In the genomic region with DNA sequence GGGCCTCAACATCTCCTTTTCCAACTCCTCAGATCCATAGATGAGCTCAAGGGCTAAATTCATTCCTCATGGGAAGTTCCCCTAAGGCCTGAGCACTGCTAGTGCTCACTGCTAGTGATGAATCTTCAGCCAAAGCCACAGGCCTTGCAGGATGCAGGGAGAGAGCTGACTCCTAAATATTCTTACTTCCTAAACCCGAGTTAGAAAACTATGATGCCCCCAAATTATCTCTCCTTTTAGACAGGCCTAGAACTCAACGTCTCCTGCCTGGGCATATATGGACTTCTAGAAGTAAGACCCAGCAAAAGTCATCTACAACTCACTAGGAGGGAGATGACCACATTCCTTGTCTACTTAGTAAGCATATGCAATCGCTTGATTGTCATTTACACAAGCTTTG, we compare ENCODE assay signal across 18 mouse cellular contexts. TPM values are rescaled to one million over a fixed set of nuclear protein-coding genes. Genes with fewer than 3 reads are reported as not detected.
DNase-seq lines count a peak whose midpoint lies in the region; ATAC-seq and TF ChIP-seq lines count a peak whose summit lies in the region.
"Had no signal": no experiment of that assay in that cellular context is flagged by ENCODE, and none has a peak within 500 bp of the region (broad histone marks: within the 10 kb centered on the region; RNA-seq: fewer than 3 reads in every experiment).

No protein-coding gene starts in this region.

- TF ChIP-seq POLR2A in small intestine, adult 2 months (IDR thresholded peaks at IDR 0.05; ENCODE audit: low read depth, low read length): no peak

- H3K4me1 ChIP-seq in limb, embryonic 13.5 days: peaks cover 6% of the 10 kb centered on the region
- 0 out of 2 replicates have a peak, but pooled peaks cover 2% of the 10 kb centered on the region for H3K4me1 ChIP-seq in limb, embryonic 10.5 days
- peaks cover 15% of the 10 kb centered on the region for H3K4me1 ChIP-seq in embryonic facial prominence, embryonic 13.5 days
- H3K4me1 ChIP-seq in small intestine, adult 2 months (ENCODE audit: control insufficient read depth, insufficient read depth, insufficient read length, low read length): peaks cover 8% of the 10 kb centered on the region; the same call in 1 of the 2 replicates

- H3K4me3 ChIP-seq in gastrocnemius, adult 2 months: peak overlapping the region; percentile 73
- no peak overlapping the region for H3K4me3 ChIP-seq in limb, embryonic 13.5 days
- no peak overlapping the region for H3K4me3 ChIP-seq in limb, embryonic 10.5 days
- no peak overlapping the region for H3K4me3 ChIP-seq in embryonic facial prominence, embryonic 13.5 days
- peak overlapping the region; percentile 40; the same call in 1 of the 2 replicates for H3K4me3 ChIP-seq in small intestine, adult 2 months (ENCODE audit: low read depth, low read length)
- H3K4me3 ChIP-seq: erythroblast, embryonic 14.5 days; neural tube, embryonic 15.5 days had no signal

- H3K9ac ChIP-seq in limb, embryonic 13.5 days: no peak overlapping the region
- H3K9ac ChIP-seq in embryonic facial prominence, embryonic 13.5 days: no peak overlapping the region
- H3K9ac ChIP-seq: neural tube, embryonic 15.5 days had no signal

- no peak for ATAC-seq in limb, embryonic 13.5 days (ENCODE audit: low FRiP score, low read depth)
- no peak for ATAC-seq in embryonic facial prominence, embryonic 13.5 days (ENCODE audit: insufficient number of reproducible peaks, insufficient read depth, low FRiP score, low TSS enrichment, low read depth)
- ATAC-seq in cerebellum, adult (ENCODE audit: insufficient number of reproducible peaks, low FRiP score, low TSS enrichment): no peak
- ATAC-seq: hindbrain, embryonic 16.5 days had no signal

- 0 out of 2 replicates have a peak overlapping the region, but pooled peaks have one; percentile 12 for H3K27ac ChIP-seq in gastrocnemius, adult 2 months
- no peak overlapping the region for H3K27ac ChIP-seq in limb, embryonic 13.5 days
- H3K27ac ChIP-seq in limb, embryonic 10.5 days: no peak overlapping the region
- H3K27ac ChIP-seq in embryonic facial prominence, embryonic 13.5 days: no peak overlapping the region
- peak overlapping the region; percentile 46; the same call in 1 of the 2 replicates for H3K27ac ChIP-seq in small intestine, adult 2 months (ENCODE audit: insufficient read depth, low read depth, low read length)
- H3K27ac ChIP-seq: neural tube, embryonic 15.5 days had no signal

- no peaks in the 10 kb centered on the region for H3K9me3 ChIP-seq in limb, embryonic 13.5 days
- H3K9me3 ChIP-seq in limb, embryonic 10.5 days (replicated peaks): no peaks in the 10 kb centered on the region
- H3K9me3 ChIP-seq in embryonic facial prominence, embryonic 13.5 days: no peaks in the 10 kb centered on the region
- H3K9me3 ChIP-seq: neural tube, embryonic 15.5 days had no signal

- no peak for DNase-seq in gastrocnemius, adult 2 months
- DNase-seq in gastrocnemius, postnatal 25 days: no peak
- DNase-seq in limb, embryonic 10.5 days (ENCODE audit: low spot score): no peak
- DNase-seq in frontal cortex, adult 2 months (ENCODE audit: extremely low spot score in 1 of 2, low spot score in 1 of 2): no peak
- DNase-seq: B cell, adult 2 months; cerebellum, adult 9-11 months; midbrain, embryonic 14.5 days had no signal

- intact Hi-C loops in gastrocnemius, adult 2 months (cut with DNase I): no loop called here

- 41% methylated on average over 3 of the region's 3 CpGs for WGBS in limb, embryonic 13.5 days
- 42% methylated on average over 3 of the region's 3 CpGs for WGBS in limb, embryonic 10.5 days
- 40% methylated on average over 3 of the region's 3 CpGs for WGBS in embryonic facial prominence, embryonic 13.5 days
- WGBS in small intestine, adult 2 months: 16% methylated on average over 3 of the region's 3 CpGs

- H3K27me3 ChIP-seq in limb, embryonic 13.5 days: no peaks in the 10 kb centered on the region
- no peaks in the 10 kb centered on the region for H3K27me3 ChIP-seq in limb, embryonic 10.5 days (ENCODE audit: low read depth, poor library complexity, severe bottlenecking)
- H3K27me3 ChIP-seq in embryonic facial prominence, embryonic 13.5 days: no peaks in the 10 kb centered on the region
- no peaks in the 10 kb centered on the region for H3K27me3 ChIP-seq in small intestine, adult 2 months (ENCODE audit: control insufficient read depth, insufficient read depth, low read length)
- H3K27me3 ChIP-seq: neural tube, embryonic 15.5 days had no signal

- H3K36me3 ChIP-seq in limb, embryonic 13.5 days: no peaks in the 10 kb centered on the region
- no peaks in the 10 kb centered on the region for H3K36me3 ChIP-seq in limb, embryonic 10.5 days
- H3K36me3 ChIP-seq in embryonic facial prominence, embryonic 13.5 days: no peaks in the 10 kb centered on the region
- peaks cover 13% of the 10 kb centered on the region for H3K36me3 ChIP-seq in small intestine, adult 2 months (ENCODE audit: control insufficient read depth, insufficient read depth, low read length)
- H3K36me3 ChIP-seq: neural tube, embryonic 15.5 days had no signal

- no peak for TF ChIP-seq CTCF in gastrocnemius, adult 2 months (IDR thresholded peaks at IDR 0.05)
- no peak for TF ChIP-seq CTCF in small intestine, adult 2 months (IDR thresholded peaks at IDR 0.05; ENCODE audit: extremely low read depth, insufficient read length, insufficient replicate concordance, low read depth, low read length)

- H3K4me2 ChIP-seq in limb, embryonic 13.5 days (replicated peaks): peak overlapping the region; percentile 89
- peak overlapping the region; percentile 29 for H3K4me2 ChIP-seq in embryonic facial prominence, embryonic 13.5 days
- H3K4me2 ChIP-seq: neural tube, embryonic 15.5 days had no signal

RNA-seq across cellular contexts. Expression of gene 9130008F23Rik, which starts 2.6 kb away (rescaled TPM):
- total RNA-seq in gastrocnemius, adult 2 months (2021): under 1 TPM; 0.17 to 0.20 TPM
- under 1 TPM; 0.20 to 0.48 TPM for total RNA-seq in gastrocnemius, postnatal 25 days (2021)
- polyA plus RNA-seq in limb, embryonic 13.5 days (2015; fragmentation: Nextera tagmentation; extraction: Ambion mirVana): 1.9 and 3.0 TPM in 2 replicates
- polyA plus RNA-seq in limb, embryonic 10.5 days (2016; fragmentation: Nextera tagmentation; extraction: Ambion mirVana): 0.63 and 1.7 TPM in 2 replicates
- polyA plus RNA-seq in embryonic facial prominence, embryonic 13.5 days (2015; fragmentation: Nextera tagmentation; extraction: Ambion mirVana): 1.8 and 2.0 TPM in 2 replicates
- 7.7 and 13.6 TPM in 2 replicates for polyA plus RNA-seq in small intestine, adult 2 months (2012; rRNA removed)
- 2.0 and 2.2 TPM in 2 replicates for polyA plus RNA-seq in frontal cortex, adult 2 months (2012; rRNA removed)

RNA-seq across cellular contexts. Expression of gene Glyatl3, which starts 36.4 kb away (rescaled TPM):
- not detected for total RNA-seq in gastrocnemius, adult 2 months (2021)
- not detected for total RNA-seq in gastrocnemius, postnatal 25 days (2021)
- polyA plus RNA-seq in limb, embryonic 13.5 days (2015; fragmentation: Nextera tagmentation; extraction: Ambion mirVana): not detected in 2 replicates
- not detected in 2 replicates for polyA plus RNA-seq in limb, embryonic 10.5 days (2016; fragmentation: Nextera tagmentation; extraction: Ambion mirVana)
- 0.21 and 0.89 TPM in 2 replicates for polyA plus RNA-seq in embryonic facial prominence, embryonic 13.5 days (2015; fragmentation: Nextera tagmentation; extraction: Ambion mirVana)
- not detected in 2 replicates for polyA plus RNA-seq in small intestine, adult 2 months (2012; rRNA removed)
- polyA plus RNA-seq in frontal cortex, adult 2 months (2012; rRNA removed): 0.15 TPM in 1 of 2 replicates, not detected in the other
- total RNA-seq: adrenal gland, postnatal 4 days; gastrocnemius, adult 18-20 months had no signal
- polyA plus RNA-seq: erythroblast, embryonic 14.5 days; hindbrain, embryonic 16.5 days; limb, embryonic 11.5 days; midbrain, embryonic 14.5 days; neural tube, embryonic 15.5 days; thymus, postnatal 0 days had no signal

RNA-seq across cellular contexts. Expression of gene Mut, which starts 56.7 kb away (rescaled TPM):
- total RNA-seq in gastrocnemius, adult 2 months (2021): 10 to 100 TPM; 76.2 to 97.0 TPM
- 10 to 100 TPM; 63.3 to 68.0 TPM for total RNA-seq in gastrocnemius, postnatal 25 days (2021)
- polyA plus RNA-seq in limb, embryonic 13.5 days (2015; fragmentation: Nextera tagmentation; extraction: Ambion mirVana): 34.5 and 35.8 TPM in 2 replicates
- polyA plus RNA-seq in limb, embryonic 10.5 days (2016; fragmentation: Nextera tagmentation; extraction: Ambion mirVana): 29.1 and 32.4 TPM in 2 replicates
- 37.4 and 40.3 TPM in 2 replicates for polyA plus RNA-seq in embryonic facial prominence, embryonic 13.5 days (2015; fragmentation: Nextera tagmentation; extraction: Ambion mirVana)
- 2.8 and 4.7 TPM in 2 replicates for polyA plus RNA-seq in small intestine, adult 2 months (2012; rRNA removed)
- polyA plus RNA-seq in frontal cortex, adult 2 months (2012; rRNA removed): 20.4 and 25.4 TPM in 2 replicates

RNA-seq across cellular contexts. Expression of gene Cenpq, which starts 57.1 kb away (rescaled TPM):
- 1 to 10 TPM; 3.8 to 4.4 TPM for total RNA-seq in gastrocnemius, adult 2 months (2021)
- total RNA-seq in gastrocnemius, postnatal 25 days (2021): 1 to 10 TPM; 2.9 to 3.4 TPM
- 27.3 and 28.1 TPM in 2 replicates for polyA plus RNA-seq in limb, embryonic 13.5 days (2015; fragmentation: Nextera tagmentation; extraction: Ambion mirVana)
- 35.7 and 38.9 TPM in 2 replicates for polyA plus RNA-seq in limb, embryonic 10.5 days (2016; fragmentation: Nextera tagmentation; extraction: Ambion mirVana)
- 29.2 and 30.6 TPM in 2 replicates for polyA plus RNA-seq in embryonic facial prominence, embryonic 13.5 days (2015; fragmentation: Nextera tagmentation; extraction: Ambion mirVana)
- polyA plus RNA-seq in small intestine, adult 2 months (2012; rRNA removed): 0.19 and 0.22 TPM in 2 replicates
- 4.6 and 5.0 TPM in 2 replicates for polyA plus RNA-seq in frontal cortex, adult 2 months (2012; rRNA removed)

Comparison
In these comparisons a context has a peak if more than half of its experiments do, and no peak if none do; other contexts are left out.
1. H3K27ac ChIP-seq: peak in gastrocnemius, adult 2 months (single experiment) and small intestine, adult 2 months (single experiment); none in limb, embryonic 13.5 days (single experiment), limb, embryonic 10.5 days (single experiment) and embryonic facial prominence, embryonic 13.5 days (single experiment).
2. H3K4me3 ChIP-seq: peak in gastrocnemius, adult 2 months (single experiment) and small intestine, adult 2 months (single experiment); none in limb, embryonic 13.5 days (single experiment), limb, embryonic 10.5 days (single experiment) and embryonic facial prominence, embryonic 13.5 days (single experiment).